Mouse (Mus musculus): Measurements from ENCODE around the gene Pygm. TPM values are rescaled to one million over a fixed set of nuclear protein-coding genes. Genes with fewer than 3 reads are reported as not detected.

Pygm gene
- total RNA-seq, 2 experiments from 2014 or later, result 1,171 to 1,191 TPM

DNA sequence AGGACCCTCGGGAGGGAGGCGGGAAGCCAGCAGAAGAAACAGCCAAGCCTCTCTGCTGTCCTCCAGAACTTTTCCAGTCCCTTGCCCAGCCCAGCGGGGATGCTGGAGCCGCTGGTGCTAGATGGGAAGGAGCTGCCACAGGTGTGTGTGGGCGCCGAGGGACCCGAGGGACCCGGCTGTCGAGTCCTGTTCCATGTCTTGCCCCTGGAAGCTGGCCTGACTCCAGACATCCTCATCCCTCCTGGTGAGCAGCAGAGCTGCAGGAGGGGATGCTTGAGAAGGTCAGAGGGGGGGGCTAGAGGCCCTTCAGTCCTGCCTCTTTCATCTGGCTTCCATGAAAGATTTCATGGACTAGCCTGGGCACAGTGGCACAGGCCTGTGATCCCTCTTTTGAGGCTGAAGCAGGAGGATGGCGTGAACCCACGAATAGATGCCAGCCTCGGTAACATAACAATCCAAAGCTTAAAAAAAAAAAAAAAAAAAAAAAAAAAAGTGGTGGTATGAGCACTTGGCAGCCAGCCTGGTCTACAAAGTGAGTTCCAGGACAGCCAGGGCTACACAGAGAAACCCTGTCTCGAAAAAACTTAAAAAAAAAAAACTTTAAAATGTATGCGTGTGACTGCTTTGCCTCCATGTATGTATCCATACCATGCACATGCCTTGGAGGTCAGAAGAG, 32.6 kb upstream of the Pygm start:
- intact Hi-C loops (cut with DNase I), result no loop called here

DNA sequence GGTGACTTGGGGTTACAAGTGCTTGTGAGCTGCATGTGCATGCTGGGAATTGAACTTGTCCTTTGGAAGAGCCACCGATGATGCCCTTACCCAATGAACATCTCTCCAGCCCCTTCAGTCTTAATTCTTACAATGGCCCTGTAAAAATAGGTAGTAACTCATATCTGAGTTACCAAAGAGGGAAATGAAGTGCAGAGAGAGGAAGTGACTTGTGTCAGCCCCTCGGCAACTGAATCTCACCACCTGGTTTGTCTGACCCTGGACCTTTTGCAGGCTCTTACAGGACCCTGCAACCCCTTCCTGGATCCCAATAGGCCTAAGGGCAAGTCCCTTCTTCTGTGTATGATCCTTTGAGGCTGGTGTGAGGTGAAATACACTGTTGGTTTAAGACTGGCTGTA, 32.1 kb upstream of the Pygm start:
- intact Hi-C loops (cut with DNase I), result no loop called here
- no peak for DNase-seq

More for the DNA sequence above, 32.6 kb upstream of the Pygm start:
- no peak for DNase-seq

DNA sequence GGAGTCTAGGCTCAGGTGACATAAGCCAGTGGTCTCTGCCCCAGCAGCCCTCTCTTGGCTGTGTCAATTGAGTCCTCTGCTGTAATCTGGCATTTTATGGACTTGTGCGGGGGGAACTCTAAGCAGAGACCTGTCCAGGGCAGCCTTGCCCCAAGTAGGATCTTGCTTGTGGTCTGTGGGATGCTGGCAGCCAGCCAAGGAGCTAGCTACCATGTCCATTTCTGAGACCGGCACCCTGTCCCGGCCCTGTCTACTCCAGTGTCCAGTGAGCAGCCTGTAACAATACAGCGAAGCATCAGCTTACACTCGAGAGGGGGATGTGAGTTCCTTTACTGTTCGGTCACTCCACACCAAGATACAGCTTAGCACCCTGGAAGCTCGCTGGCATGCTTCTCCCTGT, 30.2 kb upstream of the Pygm start:
- DNase-seq, result no peak
- intact Hi-C loops (cut with DNase I), result no loop called here

DNA sequence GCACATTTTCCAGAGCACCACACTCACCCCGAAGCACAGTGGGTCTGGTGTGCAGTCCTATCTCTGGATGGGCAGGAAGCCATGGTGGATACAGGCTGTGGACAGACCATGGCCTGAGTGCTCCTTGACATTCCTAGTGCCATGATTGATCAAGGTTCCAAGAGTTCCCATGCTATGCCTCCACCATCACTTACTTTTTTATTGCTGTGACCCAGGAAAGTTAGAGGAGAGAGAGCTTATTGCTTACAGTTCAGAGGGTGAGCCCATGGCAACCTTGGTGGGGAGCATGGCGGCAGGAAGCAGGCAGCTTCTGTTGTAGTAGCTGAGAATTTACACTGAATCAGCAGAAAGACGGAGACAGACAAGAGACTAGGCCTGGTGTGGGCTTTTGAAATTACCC, 22.9 kb upstream of the Pygm start:
- DNase-seq, result no peak
- intact Hi-C loops (cut with DNase I), result no loop called here

DNA sequence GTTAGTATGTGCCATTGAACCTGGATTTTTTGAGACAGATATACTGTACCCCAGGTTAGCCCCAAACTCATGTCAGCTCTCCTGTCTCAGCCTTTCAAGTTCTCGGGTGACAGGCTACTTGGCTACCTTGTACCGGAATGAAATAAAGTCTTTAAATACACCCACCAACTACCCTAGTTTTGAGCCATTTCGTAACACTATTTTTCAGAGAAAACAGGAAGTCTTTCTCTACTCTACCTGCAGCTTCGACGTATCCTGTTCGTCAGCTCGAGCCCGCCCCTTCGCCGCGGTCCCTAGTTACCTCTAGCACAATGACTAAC, 21.1 kb upstream of the Pygm start:
- DNase-seq, result no peak

DNA sequence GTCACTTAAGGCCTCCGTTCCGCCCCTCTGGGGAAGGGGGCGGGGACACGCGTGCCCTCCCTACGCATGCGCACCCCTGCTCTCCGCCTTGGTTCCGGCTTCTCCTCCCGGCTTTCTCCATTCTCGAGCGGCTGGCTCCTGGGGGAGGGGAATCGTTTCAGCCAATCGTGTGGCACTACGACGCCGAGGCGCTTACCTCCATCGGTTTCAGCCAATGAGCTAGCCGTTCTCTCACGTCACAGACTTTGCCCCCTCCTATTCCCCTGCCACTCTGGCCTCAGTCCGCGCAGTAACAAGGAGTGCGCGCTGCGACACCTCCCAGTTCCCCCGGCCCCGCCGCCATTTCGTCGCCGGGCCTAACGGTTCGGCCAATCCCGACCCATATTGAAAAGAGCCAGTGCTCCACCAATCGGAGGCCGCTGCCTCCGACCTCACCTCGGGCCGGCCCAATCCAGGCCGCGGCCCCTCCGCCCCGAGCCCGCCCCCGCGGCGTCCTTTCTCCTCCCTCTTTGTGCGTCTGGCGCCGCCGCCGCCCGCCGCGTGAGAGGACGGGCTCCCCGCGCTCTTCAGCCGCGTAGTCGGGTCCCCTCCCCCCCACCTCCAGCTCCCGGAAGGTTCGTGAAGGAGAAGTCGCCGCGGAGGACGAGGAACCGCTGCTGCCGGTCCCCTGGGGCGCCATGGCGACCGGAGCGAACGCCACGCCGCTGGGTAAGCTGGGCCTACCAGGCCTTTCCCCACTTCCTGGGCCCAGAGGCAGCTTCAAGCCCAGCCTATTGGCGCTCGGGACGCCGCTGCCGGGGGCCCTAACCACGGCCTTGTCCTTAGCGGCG, 20.6 kb upstream of the Pygm start, which contains the start of gene Sf1:
TSS of gene Sf1 (plus strand) at position 280 of the 830 bp plus-strand sequence.
- DNase-seq, result peak; percentile 99
- intact Hi-C loops (cut with DNase I), result loop anchor here (2.0 kb wide), 1 partner anchor 35 kb away; the partner anchor contains the start of gene Rasgrp2

More for the DNA sequence above, 21.1 kb upstream of the Pygm start:
- intact Hi-C loops (cut with DNase I), result no loop called here

DNA sequence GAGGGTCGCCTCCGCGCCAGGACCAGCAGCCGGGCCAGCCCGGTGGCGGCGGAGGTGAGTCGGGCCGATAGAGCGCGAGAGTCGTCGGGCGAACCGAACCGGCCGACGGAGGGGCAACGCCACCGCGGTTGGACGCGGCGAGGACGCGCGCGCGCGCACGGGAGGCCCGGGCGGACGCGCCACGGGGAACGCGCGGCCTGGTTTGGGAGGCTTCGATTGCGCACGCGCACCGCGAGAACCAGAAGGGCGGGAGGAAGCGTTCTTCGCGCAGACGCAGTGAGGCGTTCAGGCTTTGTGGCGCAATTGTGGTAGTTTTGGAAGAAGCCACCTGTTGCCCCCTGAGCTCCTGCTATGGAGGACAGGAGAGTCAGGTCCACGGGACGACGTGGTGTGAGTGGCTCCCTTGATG, 19.9 kb upstream of the Pygm start:
- peak; percentile 91 to 93 for DNase-seq
- intact Hi-C loops (cut with DNase I), result loop anchor here (2.0 kb wide), 1 partner anchor 34 kb away; the partner anchor contains the start of gene Rasgrp2

DNA sequence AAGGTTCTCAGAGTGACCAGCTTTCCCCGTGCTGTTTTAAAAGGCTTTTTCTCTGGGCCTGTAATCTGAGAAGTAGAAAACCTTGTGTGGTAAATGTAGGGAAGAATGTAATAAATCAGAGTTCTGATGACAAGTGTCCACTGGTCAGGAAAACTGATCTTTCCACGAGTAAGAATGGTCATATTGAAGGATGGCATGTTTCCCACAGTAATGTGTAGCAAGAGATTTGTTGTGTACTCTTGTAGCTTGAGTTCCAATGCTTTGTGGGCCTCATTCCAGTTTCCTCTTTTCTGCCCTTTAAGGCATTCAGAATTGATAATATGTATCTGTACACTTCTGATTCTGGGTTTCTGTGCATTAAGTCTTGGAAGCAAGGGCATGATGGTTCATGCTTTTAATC, 19.4 kb upstream of the Pygm start:
- intact Hi-C loops (cut with DNase I), result loop anchor here (2.0 kb wide), 1 partner anchor 34 kb away; the partner anchor contains the start of gene Rasgrp2

DNA sequence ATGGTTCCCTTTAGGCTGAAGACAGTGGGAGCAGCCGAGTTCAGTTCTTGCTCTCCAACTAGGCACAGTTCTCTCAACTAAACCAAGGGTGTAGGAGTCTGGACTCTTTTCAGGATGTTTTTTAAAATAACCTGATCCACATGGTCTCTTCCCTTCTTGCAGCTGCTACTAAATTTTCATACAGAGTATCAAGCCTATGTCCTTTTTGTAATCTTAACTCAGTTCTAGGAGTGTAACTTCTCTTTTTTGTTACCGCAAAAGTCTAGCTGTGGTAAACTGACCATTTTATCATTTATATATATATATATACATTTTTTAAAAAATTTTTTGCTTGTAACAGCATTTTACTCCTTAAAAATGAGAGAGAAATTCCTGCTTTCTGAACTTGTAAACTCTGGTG, 14.0 kb upstream of the Pygm start:
- no peak for DNase-seq
- intact Hi-C loops (cut with DNase I), result no loop called here

More for the DNA sequence above, 19.4 kb upstream of the Pygm start:
- no peak for DNase-seq

DNA sequence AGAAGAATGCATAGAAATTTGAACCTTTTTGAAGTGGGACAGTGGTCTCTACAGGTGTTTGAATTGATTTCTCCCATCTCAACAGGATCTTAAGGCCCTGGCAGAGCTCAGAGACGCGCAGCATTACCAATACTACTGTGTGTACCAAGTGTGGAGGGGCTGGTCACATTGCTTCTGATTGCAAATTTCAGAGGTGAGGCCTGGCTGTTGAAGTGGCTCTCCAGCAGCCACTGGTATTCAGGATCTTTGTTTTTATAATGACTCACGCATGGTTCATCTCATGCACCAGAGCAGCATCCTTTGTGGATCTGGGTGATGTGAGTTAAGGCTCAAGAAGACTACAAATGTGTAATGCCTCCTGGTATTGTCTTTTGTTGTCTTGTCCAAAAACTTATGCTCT, 11.8 kb upstream of the Pygm start:
- intact Hi-C loops (cut with DNase I), result no loop called here
- DNase-seq, result no peak

DNA sequence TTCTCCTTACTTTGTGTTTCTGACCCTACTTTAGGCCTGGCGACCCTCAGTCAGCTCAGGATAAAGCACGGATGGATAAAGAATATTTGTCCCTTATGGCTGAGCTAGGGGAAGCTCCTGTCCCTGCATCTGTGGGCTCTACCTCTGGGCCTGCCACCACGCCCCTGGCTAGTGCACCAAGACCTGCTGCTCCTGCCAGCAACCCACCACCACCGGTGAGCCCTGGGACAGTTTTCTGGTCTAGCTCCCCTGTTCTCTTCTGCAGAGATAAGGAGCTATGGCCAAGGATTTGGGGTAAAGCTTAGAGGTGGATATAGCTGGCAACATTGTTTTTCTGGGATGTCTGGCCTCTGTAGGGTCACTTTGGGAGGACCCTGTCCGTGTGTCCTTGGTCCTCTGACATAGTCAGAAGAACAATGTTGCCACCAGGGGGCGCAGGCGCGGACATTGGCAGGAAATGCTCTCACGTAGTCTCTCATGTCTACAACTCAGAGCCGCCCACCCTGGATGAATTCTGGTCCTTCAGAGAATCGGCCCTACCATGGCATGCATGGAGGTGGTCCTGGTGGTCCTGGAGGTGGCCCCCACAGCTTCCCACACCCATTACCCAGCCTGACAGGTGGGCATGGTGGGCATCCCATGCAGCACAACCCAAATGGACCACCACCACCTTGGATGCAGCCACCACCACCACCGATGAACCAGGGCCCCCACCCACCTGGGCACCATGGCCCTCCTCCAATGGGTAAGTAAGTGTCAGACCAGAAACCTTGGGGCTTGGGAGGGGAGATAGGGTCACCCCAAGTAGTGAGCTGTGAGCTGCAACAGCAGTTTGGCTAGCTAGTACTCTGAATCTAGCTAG, 10.4 kb upstream of the Pygm start:
- peak; percentile 85 to 91 for DNase-seq
- intact Hi-C loops (cut with DNase I), result loop anchor here (1.0 to 2.0 kb wide), 2 partner anchors 25 to 79 kb away; partner anchors contain the start of gene Rasgrp2

DNA sequence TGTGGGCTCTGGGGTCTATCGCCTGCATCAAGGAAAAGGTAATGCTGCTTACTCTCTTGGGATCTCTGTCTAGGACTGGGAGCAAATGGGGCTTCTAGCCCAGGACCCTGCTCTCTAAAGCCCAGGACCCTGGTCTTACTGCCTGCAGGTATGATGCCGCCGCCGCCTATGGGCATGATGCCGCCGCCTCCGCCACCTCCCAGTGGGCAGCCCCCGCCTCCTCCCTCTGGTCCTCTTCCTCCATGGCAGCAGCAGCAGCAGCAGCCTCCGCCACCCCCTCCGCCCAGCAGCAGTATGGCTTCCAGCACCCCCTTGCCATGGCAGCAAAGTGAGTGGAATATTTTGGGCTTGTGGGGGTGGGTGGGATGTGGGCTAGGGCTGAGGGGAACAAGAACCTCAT, 9.6 kb upstream of the Pygm start:
- DNase-seq, result no peak
- intact Hi-C loops (cut with DNase I), result loop anchor here (2.0 kb wide), 1 partner anchor 24 kb away; the partner anchor contains the start of gene Rasgrp2

DNA sequence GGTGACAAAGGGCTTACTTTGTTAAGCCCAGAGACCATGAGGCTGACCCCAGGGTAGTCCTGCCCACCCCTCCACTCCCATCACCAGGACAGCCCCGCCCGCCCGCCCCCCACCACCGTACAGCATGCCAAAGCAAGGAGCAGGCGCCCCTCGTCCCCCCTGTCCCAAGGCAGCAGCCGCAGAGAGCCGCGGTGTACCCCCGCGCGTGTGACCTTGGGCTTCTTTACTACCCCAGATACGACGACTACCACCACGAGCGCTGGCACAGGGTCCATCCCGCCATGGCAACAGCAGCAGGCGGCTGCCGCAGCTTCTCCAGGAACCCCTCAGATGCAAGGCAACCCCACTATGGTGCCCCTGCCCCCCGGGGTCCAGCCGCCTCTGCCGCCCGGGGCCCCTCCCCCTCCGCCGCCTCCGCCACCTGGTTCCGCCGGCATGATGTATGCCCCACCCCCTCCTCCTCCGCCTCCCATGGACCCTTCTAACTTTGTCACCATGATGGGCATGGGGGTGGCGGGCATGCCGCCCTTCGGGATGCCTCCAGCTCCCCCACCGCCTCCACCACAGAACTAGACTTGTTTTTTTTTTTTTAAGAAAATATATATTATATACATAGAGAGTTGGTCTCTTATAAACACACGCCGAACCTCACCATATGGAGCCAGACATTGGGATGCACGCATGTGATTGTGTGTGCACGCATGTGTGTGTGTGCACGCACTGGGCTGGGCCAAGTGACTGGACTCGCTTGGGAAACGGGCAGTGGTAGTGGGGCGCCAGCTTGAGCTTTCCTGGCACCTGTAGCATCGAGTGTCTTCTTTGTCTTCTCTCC, 8.6 kb upstream of the Pygm start:
- intact Hi-C loops (cut with DNase I), result loop anchor here (2.0 kb wide), 1 partner anchor 23 kb away; the partner anchor contains the start of gene Rasgrp2
- DNase-seq, result no peak

DNA sequence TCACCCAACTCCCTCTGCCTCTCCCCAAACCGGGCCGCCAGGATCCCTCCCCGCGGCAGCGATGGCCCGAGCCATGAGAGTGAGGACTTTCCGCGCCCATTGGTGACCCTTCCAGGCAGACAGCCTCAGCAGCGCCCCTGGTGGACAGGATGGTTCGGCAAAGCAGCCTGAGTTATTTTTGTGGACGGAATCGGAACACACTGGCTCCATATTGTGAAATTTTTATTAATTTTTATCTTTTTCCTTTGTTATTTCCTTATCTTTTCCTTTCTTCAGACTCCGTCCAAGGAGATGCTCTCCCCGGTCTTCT, 8.0 kb upstream of the Pygm start:
- intact Hi-C loops (cut with DNase I), result no loop called here

DNA sequence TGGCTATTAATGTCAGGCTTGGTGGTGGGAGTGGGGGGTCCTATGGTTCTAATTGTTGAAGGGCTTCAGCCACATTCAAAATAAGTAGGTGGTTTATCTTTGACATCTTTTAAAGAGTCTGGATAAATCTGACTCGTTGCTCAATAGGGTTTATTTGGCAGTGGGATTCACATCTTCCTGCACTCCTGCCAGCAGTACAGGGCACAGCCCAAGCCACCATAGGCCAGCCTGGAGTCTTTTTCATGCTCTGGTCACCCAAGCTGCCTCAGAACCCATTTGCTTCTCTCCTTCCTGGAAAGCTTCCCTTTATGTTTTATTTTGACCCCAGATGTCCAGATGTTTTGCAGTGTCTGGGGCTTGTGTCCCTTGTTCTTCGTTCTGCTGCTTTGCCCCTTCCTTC, 7.6 kb upstream of the Pygm start:
- DNase-seq, result no peak
- intact Hi-C loops (cut with DNase I), result no loop called here

More for the DNA sequence above, 8.0 kb upstream of the Pygm start:
- peak; percentile 56 to 70 for DNase-seq

DNA sequence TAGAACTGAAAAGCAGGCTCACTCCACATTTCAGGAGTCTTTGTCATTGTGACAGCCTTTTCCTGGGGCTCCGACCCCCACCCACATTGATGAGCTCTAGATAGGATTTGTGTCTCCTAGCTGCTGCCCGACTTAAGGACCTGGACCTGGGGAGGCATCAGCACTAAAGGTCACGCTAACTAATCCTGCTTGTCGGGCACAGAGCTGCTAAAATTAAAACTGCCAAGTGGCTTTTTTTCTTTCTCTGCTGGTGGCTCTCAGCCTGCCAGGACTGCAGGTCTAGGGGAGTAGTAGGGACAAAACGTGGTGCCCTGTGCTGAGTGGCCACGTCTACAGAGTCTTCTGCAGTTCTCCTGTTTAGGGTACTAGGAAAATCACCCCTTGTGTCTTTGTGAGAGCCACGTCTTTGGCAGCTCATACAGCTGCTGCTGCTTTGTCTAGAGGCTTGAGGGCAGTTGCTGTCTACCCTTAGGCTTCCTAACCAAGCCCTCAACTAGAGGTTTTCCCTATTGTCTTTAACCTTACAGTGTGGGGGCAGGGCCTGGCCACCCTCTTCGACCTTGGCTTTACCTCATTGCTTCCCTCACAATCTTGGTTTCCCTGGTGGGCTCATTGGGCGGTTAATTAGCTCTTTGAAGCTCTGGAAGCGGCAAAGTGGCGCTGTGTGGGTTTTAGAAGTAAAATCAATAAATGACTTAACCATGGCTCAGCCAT, 6.7 kb upstream of the Pygm start:
- DNase-seq, result no peak
- intact Hi-C loops (cut with DNase I), result no loop called here

DNA sequence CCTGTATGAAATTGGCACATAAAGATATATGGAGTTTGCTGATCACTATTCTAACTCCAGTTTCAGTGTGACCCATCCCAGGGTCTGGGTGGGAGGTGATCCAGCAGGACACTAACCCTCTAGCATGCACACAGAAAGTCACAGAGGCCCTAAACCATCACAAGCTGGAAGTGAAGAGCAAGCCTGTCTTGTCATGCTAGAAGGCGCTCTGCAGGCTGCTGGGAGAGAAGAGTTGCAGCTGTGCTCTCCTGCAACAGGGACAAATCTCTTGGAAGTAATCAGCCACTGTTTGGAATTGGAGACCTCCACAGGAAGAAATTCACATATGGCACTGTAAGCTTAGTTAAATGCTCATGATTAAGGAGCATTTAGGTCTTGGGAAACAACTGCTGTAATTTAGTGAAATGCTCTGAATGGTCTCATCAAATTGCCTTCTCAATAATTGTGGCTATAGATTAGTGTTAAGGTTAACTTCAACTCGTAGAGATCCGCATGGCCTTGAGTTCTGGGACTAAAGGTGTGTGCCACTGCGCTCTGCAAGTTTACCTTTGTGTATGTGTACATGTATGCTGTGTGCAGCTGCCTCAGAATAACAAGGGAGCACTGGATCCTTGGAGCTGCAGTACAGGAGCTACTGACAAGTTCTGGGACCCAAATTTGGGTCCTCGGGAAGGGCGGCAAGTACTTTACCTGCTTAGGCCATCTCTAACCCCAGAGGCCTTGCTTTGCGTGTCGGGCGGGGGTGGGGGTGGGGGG, 3.6 kb upstream of the Pygm start:
- intact Hi-C loops (cut with DNase I), result no loop called here
- DNase-seq, result no peak

DNA sequence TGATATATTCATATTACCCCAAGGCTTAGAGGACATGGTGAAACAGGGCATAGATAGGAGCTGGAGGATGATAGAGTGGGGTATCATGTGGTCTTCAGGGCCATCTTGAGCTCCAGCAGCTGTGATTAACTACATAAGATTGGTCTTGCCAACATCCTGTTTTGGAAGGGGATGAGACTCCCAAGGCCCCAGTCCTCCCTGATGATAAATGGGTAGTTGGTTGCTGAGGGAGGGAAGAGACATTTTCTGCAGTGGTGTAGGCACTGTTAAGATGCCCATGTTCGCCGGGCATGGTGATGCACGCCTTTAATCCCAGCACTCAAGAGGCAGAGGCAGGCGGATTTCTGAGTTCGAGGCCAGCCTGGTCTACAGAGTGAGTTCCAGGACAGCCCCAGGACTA, 3.0 kb upstream of the Pygm start:
- DNase-seq, result no peak
- intact Hi-C loops (cut with DNase I), result no loop called here

Measured in heart, postnatal 36 days (tissue).